Mouse (Mus musculus) hindbrain, postnatal 0 days (tissue): ENCODE results near the gene Lingo2. TPM values are rescaled to one million over a fixed set of nuclear protein-coding genes. Genes with fewer than 3 reads are reported as not detected.
A peak's percentile ranks its signal among the peaks of the same experiment; 100 is the strongest.

Experiments used
- ATAC-seq: fragments of 200-750 bp; cut with Nextera tagmentation; 2 replicates; pipeline ENCODE4 v1.8.0; 2017; ENCODE audit warnings: mild to moderate bottlenecking, moderate TSS enrichment, moderate library complexity
- DNase-seq: peaks from one replicate; pipeline ENCODE4 v3.0.0-alpha.2; 2015; ENCODE audit warnings: low spot score
- H3K27ac ChIP-seq: fragments of 300-500 bp; sonication (generic); 2 replicates; pipeline ENCODE4 v1.5.1; 2014; ENCODE audit warnings: mild to moderate bottlenecking
- H3K27me3 ChIP-seq: fragments of 300-500 bp; sonication (generic); 2 replicates; pipeline ENCODE4 v1.6.1; 2014; ENCODE audit warnings: low read length, mixed read lengths; ENCODE audit not compliant: insufficient read depth
- H3K36me3 ChIP-seq: fragments of 300-500 bp; sonication (generic); 2 replicates; pipeline ENCODE4 v1.6.1; 2014; ENCODE audit warnings: low read length, mixed read lengths; ENCODE audit not compliant: insufficient read depth
- H3K4me1 ChIP-seq: fragments of 300-500 bp; sonication (generic); 2 replicates; pipeline ENCODE4 v1.6.1; 2014; ENCODE audit warnings: antibody characterized with exemption, low read length, mixed read lengths; ENCODE audit not compliant: insufficient read depth
- H3K4me2 ChIP-seq: fragments of 300-500 bp; sonication (generic); 2 replicates; pipeline ENCODE4 v1.6.1; 2014; ENCODE audit warnings: low read depth, mild to moderate bottlenecking, low read length, moderate library complexity, mixed read lengths
- H3K4me3 ChIP-seq: fragments of 300-500 bp; sonication (generic); 2 replicates; pipeline ENCODE4 v1.5.1; 2014; ENCODE audit warnings: low read length
- H3K9ac ChIP-seq: fragments of 300-500 bp; sonication (generic); replicated peaks from 2 replicates; pipeline ENCODE4 v1.6.1; 2014; ENCODE audit warnings: mild to moderate bottlenecking, low read length, moderate library complexity, mixed read lengths
- H3K9me3 ChIP-seq: fragments of 300-500 bp; sonication (generic); 2 replicates; pipeline ENCODE4 v1.6.1; 2016; ENCODE audit warnings: low read length, mixed read lengths
- CTCF ChIP-seq: IDR thresholded peaks from 2 replicates; pipeline ENCODE4 v1.5.1; 2016; ENCODE audit warnings: antibody characterized with exemption, control low read depth, low read depth
- WGBS: fragments of 180-500 bp; shearing (Covaris S2); extraction: QIAGEN DNeasy Blood & Tissue Kit; methylation state at CpG from one replicate; pipeline ENCODE4 v1.1.7; 2014; 5-methylcytosine and 5-hydroxymethylcytosine counted together
- polyA plus RNA-seq: library from polyadenylated mRNA; unstranded; fragments of >200 nt; fragmentation: Nextera tagmentation; extraction: Ambion mirVana; gene quantifications from 2 replicates; pipeline ENCODE4 v1.2.1, GENCODE M21; 2015
- total RNA-seq: library from RNA; depleted of rRNA; stranded (reverse); fragments of >200 nt; gene quantifications from 2 replicates; pipeline ENCODE4 v1.2.3, GENCODE M21; 2014

Lingo2 gene
- total and polyA plus RNA-seq, 2 experiments from 2014 or later: 38.4 to 42.8 TPM

DNA sequence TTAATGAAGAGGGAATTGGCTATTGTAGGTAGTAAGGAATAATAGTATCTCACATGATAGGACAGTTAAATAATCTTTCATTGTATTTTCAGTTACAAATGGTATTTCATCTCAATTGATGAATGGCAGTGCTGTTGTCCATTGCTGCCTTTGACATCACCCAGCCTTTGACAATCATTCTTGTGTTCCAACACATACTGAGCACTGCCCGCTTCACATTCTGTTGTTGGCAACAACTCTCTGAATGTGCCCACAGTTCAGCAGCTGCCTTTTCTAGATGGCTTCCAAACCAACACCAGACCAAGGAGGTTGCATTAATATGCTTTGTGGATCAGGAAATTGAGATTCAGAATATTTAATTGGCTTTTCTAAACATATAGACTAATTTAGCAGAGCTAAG lies 1130.8 kb downstream of the Lingo2 start:
- Histone ChIP-seq H3K9me3 (no peaks in the 10 kb centered on the region), H3K9ac (no peak overlapping the region), H3K27me3 (no peaks in the 10 kb centered on the region), H3K4me1 (no peaks in the 10 kb centered on the region), H3K4me3 (no peak overlapping the region), H3K27ac (no peak overlapping the region), H3K36me3 (no peaks in the 10 kb centered on the region), H3K4me2 (no peak overlapping the region)
- WGBS: 71% methylated on average over 1 of the region's 1 CpGs
- DNase-seq (no peak), ATAC-seq (no peak)
- no peak for TF ChIP-seq CTCF

DNA sequence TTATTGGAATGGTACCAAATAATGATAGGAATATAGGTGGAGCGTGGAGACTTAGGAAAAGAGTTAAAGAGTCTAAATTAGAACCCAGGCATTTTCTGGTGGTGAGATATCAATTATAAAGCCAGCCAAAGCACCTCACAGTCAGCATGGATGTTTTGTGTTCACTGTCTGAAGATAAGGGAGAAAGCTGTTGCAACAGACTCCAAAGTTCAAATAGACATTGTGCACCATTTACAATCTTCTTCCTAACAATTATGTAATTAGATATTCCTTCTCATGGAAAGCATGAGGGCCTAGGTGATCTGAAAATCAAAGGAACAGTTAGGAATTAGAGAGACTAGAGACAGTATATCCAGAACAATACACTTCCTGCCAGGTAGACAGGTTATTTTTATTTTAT lies 1136.8 kb downstream of the Lingo2 start:
- Histone ChIP-seq H3K36me3 (no peaks in the 10 kb centered on the region), H3K27me3 (no peaks in the 10 kb centered on the region), H3K4me2 (no peak overlapping the region), H3K27ac (no peak overlapping the region), H3K4me1 (no peaks in the 10 kb centered on the region; the same call in 1 of the 2 replicates), H3K9ac (no peak overlapping the region), H3K9me3 (no peaks in the 10 kb centered on the region), H3K4me3 (no peak overlapping the region)
- DNase-seq: no peak
- no peak for ATAC-seq
- WGBS: 91% methylated on average over 1 of the region's 1 CpGs
- no peak for TF ChIP-seq CTCF

DNA sequence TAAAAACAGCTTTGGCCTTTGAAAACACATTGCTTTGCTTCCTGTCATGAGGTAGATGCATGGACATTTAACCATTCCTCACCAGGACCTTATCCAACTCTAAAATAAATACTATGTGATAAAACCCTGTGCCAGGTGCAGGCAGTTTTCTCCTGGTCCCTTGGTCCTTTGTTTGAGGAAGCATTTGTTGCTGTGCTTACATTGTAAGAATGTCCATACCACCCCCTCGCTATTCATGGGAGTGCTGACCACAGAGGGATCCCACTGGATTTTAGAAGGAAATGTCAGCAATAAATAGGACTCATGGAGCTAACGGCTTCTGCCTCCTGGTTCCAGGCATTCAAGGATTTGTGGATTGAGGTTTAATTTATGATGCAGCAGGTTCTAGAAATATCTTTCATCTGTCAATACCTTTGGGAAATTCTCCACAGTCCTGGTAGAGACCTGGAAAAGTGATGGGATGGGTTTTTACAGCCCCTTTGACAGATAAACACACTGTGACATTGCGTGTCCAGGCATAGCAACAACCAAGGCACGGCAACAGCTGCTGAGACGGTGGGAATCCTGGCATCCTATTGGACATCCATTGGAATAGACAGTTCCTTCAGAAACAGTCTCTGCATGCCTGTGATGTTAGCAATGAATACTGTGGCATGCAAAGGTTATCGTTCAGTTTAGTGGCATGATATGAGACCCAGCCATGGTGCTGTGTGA lies 1143.9 kb downstream of the Lingo2 start:
- no peak for ATAC-seq
- no peak overlapping the region for H3K4me3 ChIP-seq
- H3K4me1 ChIP-seq: no peaks in the 10 kb centered on the region; the same call in none of the 2 replicates
- H3K27me3 ChIP-seq: no peaks in the 10 kb centered on the region
- no peak overlapping the region for H3K27ac ChIP-seq
- H3K9me3 ChIP-seq: no peaks in the 10 kb centered on the region
- TF ChIP-seq CTCF: no peak
- WGBS: 47% methylated on average over 6 of the region's 6 CpGs
- no peak overlapping the region for H3K9ac ChIP-seq
- no peak overlapping the region for H3K4me2 ChIP-seq
- DNase-seq: peak; percentile 25
- H3K36me3 ChIP-seq: no peaks in the 10 kb centered on the region

DNA sequence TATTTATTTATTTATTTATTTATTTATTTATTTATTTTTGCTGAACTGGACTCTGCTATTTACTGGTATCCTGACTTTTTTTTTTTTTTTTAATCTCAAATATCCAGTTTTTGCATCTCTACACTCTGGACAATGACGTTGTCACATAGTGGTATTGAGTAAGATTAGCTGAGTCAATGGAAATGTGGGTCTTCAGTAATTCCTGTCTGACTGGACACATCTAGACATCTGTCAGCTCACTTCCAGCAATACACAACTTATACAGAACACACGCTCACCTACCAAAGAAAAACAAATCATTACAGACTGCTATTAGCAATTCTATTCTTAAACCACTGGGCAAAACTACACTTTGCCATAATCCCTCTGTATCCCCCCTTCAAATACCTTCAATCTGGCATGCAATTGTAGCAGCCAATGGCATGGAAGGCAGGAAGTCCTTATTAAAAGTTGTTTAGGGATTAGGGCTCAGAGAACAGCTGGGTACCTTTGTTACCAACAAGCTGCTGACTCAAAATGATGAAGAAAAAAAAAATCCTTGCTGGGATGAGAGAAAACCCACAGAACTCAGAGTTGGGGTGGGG lies 1144.6 kb downstream of the Lingo2 start:
- H3K27me3 ChIP-seq: no peaks in the 10 kb centered on the region

DNA sequence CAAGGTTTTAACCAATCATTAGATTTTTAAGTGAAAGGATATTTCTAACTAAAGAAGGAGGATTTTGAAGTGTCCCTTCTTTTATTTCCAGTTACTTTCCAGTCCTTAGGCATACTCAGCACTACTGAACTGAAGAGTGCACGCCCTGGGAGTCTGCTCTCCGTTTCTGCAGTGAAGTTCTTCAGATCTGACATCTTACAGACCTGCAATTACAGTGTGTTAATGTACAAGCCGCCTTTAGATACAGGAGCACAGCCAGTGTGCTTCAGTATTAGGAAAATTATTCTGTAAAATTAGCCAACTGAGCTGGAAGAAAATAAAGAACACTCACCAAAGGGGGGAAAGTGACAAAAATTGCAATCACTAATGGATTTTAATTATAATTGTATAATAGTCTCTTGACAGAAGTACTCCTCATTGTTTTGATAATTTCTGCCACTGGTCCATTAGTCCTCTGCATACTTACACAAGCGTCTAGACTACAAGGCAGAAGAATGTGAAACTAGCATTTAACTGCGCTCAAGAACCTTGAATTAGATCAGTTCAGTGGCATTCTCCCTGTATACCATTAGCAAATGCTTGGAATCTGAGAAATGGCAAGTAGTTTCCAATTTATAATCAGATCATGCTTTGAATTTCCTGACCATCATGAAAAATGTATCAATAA lies 1167.2 kb downstream of the Lingo2 start:
- no peaks in the 10 kb centered on the region for H3K9me3 ChIP-seq
- H3K4me2 ChIP-seq: no peak overlapping the region
- H3K36me3 ChIP-seq: no peaks in the 10 kb centered on the region
- no peak overlapping the region for H3K4me3 ChIP-seq
- H3K27ac ChIP-seq: no peak overlapping the region
- H3K27me3 ChIP-seq: no peaks in the 10 kb centered on the region
- whole genome bisulfite sequencing: 80% methylated on average over 5 of the region's 5 CpGs
- no peaks in the 10 kb centered on the region for H3K4me1 ChIP-seq
- no peak for TF ChIP-seq CTCF
- no peak overlapping the region for H3K9ac ChIP-seq
- ATAC-seq (no peak), DNase-seq (no peak)

More for the DNA sequence above, 1144.6 kb downstream of the Lingo2 start:
- H3K4me3 ChIP-seq: no peak overlapping the region
- H3K4me2 ChIP-seq: no peak overlapping the region
- no peak for TF ChIP-seq CTCF
- no peak overlapping the region for H3K27ac ChIP-seq
- ATAC-seq (no peak), DNase-seq (no peak)
- H3K4me1 ChIP-seq: no peaks in the 10 kb centered on the region; the same call in 1 of the 2 replicates
- no peaks in the 10 kb centered on the region for H3K9me3 ChIP-seq
- 80% methylated on average over 2 of the region's 2 CpGs for WGBS
- no peaks in the 10 kb centered on the region for H3K36me3 ChIP-seq
- H3K9ac ChIP-seq: no peak overlapping the region

DNA sequence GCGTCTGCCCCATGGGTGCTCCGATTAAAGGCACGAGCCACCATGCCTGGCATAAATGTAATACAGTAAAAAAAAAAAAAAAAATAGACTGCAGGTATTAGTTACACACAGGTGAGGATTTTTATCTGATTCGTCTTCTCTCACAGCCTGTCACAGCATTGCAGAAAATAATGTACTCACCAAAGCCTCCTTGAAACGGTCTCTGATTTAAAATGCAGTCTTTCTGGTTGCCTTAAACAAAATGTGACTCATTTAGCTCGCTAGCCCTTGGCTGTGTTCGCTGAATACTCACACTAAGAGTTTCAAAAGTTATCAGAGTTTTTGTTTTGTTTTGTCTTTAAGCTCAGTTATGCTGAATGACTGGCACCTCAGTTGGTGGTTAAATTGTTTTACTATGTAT lies 1180.7 kb downstream of the Lingo2 start:
- no peak for TF ChIP-seq CTCF
- no peak for DNase-seq
- no peaks in the 10 kb centered on the region for H3K27me3 ChIP-seq
- no peak overlapping the region for H3K9ac ChIP-seq
- H3K4me1 ChIP-seq: no peaks in the 10 kb centered on the region
- WGBS: 60% methylated on average over 7 of the region's 7 CpGs
- H3K36me3 ChIP-seq: no peaks in the 10 kb centered on the region
- no peak overlapping the region for H3K4me2 ChIP-seq
- H3K4me3 ChIP-seq: no peak overlapping the region
- ATAC-seq: no peak
- no peak overlapping the region for H3K27ac ChIP-seq
- H3K9me3 ChIP-seq: no peaks in the 10 kb centered on the region
